Mouse (Mus musculus) bone marrow, adult 2 months (tissue): Measurements from ENCODE around the gene Gm45213. TPM values are rescaled to one million over a fixed set of nuclear protein-coding genes. Genes with fewer than 3 reads are reported as not detected.

Experiments used
- H3K27ac ChIP-seq: fragments of 200-500 bp; 2 replicates; pipeline ENCODE4 v1.5.1; 2012; ENCODE audit warnings: low read depth, mild to moderate bottlenecking, control low read depth, inconsistent platforms, low read length; ENCODE audit not compliant: control insufficient read depth, poor library complexity, insufficient read depth
- H3K4me1 ChIP-seq: fragments of 200-500 bp; 2 replicates; pipeline ENCODE4 v1.6.1; 2011; ENCODE audit warnings: low read length; ENCODE audit not compliant: control insufficient read depth, insufficient read depth
- H3K4me3 ChIP-seq: fragments of 200-500 bp; replicated peaks from 2 replicates; pipeline ENCODE3; 2011; ENCODE audit warnings: mild to moderate bottlenecking, low read depth, low read length, control low read depth; ENCODE audit not compliant: control insufficient read depth
- CTCF ChIP-seq: fragments of 200-500 bp; IDR thresholded peaks from 2 replicates; pipeline ENCODE4 v1.5.1; 2011; ENCODE audit warnings: low read length, control low read depth; ENCODE audit not compliant: control insufficient read depth, insufficient read depth
- POLR2A ChIP-seq: fragments of 200-500 bp; IDR thresholded peaks from 2 replicates; pipeline ENCODE4 v1.6.1; 2011; ENCODE audit warnings: low read depth, mild to moderate bottlenecking, control low read depth, low read length, borderline replicate concordance; ENCODE audit not compliant: control insufficient read depth
- WGBS: fragments of 180-500 bp; shearing (Covaris S2); methylation state at CpG from one replicate; pipeline ENCODE4 v1.1.7; 2018; 5-methylcytosine and 5-hydroxymethylcytosine counted together
- polyA plus RNA-seq: library from polyadenylated mRNA; stranded (reverse); fragments of >200 nt; gene quantifications from 2 replicates; pipeline ENCODE4 v1.2.4, GENCODE M21; 2011; ENCODE audit warnings: low replicate concordance; ENCODE audit not compliant: missing spikeins, insufficient read depth, insufficient read length

Gm45213 gene
- polyA plus RNA-seq, 1 experiment: not detected

DNA sequence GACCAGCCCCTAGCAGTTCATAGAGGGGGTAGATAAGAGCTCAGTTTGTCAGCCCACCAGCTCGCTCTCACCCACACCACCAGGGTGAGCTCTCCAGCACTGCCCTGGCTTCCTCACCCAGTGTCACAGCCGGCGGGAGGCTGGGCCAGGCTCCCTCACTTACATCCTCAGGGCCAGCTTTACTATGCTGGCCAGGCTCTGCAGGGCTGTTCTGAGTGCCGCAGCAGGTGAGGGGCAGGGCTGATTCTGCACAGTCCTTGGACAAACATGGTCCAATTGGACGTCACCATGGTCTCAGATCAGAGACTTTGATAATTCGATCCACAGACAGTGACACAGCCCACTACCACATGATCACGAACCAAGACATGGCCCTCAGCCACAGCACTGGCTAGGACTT is 48.2 kb downstream of the Gm45213 start:
- Histone ChIP-seq H3K4me3 (no peak overlapping the region), H3K27ac (no peak overlapping the region), H3K4me1 (no peaks in the 10 kb centered on the region)
- 80% methylated on average over 7 of the region's 7 CpGs for WGBS
- TF ChIP-seq POLR2A (no peak), CTCF (no peak)

DNA sequence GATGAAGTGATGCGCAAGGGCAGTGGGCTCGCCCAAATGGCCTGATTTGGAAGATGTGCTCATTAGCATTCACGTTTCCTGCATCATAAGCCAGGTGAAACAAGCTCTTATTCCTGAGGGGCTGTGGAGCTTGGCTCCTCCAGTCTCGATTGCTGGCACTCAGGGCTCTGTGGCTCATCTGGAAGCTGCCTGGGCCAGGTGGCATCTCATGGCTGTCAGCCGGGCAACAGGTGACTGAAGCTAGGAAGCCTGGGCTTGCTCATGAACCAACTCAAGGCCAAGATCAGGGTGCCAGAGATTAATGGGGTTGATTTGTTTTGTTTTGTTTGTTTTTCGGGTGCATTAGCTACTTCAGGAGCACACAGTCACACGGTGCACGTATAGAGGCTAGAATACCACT is 49.3 kb downstream of the Gm45213 start:
- Histone ChIP-seq H3K27ac (no peak overlapping the region), H3K4me3 (no peak overlapping the region), H3K4me1 (no peaks in the 10 kb centered on the region)
- 84% methylated on average over 8 of the region's 8 CpGs for WGBS
- TF ChIP-seq CTCF (no peak), POLR2A (no peak)

DNA sequence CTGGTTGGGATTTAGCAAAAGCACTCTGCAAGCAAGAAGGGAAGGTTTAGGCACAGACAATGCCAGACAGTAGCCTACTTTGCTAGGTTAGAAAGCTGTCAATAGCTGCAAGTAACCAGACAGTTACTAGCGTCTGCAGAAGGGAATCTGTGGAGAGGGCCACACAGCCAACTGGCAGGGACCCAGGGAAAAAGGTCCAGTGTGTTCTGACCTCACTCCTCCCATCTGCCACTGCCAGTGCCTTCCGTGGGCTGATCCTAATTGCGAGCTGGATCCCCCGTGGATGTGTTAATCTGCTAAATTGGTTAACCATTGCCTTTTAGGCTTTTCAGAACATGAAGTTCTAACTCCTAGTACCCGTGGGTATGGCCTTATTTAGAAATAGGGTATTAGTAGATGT is 50.7 kb downstream of the Gm45213 start:
- no peak for TF ChIP-seq POLR2A
- TF ChIP-seq CTCF: no peak
- H3K27ac ChIP-seq: no peak overlapping the region
- H3K4me3 ChIP-seq: no peak overlapping the region
- no peaks in the 10 kb centered on the region for H3K4me1 ChIP-seq
- WGBS: 77% methylated on average over 5 of the region's 5 CpGs

DNA sequence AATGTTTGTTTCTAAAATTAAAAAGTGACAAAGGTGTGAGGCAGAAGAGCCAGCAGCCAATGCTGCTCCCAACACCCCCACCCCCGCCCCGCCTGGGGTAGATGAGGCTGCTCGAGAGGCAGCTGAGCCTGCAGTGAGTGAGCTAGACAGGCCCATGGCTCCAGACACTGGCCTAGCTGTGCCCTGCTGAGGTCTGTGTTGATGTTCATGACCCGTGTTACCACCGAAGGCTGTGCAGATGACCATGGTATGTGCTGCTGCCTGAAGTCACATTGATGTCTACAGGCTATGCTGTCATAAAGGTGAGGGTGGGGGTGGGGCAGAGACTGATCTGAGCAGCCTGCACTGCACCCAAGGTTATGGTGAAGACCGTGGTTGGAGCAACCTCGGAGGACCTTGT is 55.4 kb downstream of the Gm45213 start:
- Histone ChIP-seq H3K27ac (no peak overlapping the region), H3K4me1 (no peaks in the 10 kb centered on the region), H3K4me3 (no peak overlapping the region)
- TF ChIP-seq POLR2A (no peak), CTCF (no peak)
- WGBS: 80% methylated on average over 7 of the region's 7 CpGs

DNA sequence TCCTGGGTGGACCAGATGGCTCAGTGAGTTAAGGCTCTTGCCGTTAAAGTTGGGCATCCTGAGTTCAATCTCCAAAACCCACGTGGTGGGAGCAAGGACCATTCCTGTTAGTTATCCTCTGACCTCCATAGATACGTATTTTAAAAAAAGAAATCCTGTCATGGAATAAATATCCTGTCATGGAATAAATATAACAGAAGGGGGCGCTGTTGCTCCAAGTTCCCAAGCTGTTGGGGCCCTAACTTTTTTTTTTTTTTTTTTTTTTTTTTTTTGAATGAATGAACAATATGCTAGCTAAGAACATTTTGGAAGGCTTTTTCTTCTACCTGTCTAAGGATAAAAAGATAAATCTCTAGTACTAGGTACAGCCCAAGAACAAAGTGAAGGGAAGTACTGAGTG is 58.5 kb downstream of the Gm45213 start:
- WGBS: 2% methylated on average over 4 of the region's 4 CpGs
- no peak overlapping the region for H3K4me3 ChIP-seq
- H3K4me1 ChIP-seq: no peaks in the 10 kb centered on the region; the same call in 1 of the 2 replicates
- H3K27ac ChIP-seq: no peak overlapping the region
- TF ChIP-seq POLR2A: no peak

DNA sequence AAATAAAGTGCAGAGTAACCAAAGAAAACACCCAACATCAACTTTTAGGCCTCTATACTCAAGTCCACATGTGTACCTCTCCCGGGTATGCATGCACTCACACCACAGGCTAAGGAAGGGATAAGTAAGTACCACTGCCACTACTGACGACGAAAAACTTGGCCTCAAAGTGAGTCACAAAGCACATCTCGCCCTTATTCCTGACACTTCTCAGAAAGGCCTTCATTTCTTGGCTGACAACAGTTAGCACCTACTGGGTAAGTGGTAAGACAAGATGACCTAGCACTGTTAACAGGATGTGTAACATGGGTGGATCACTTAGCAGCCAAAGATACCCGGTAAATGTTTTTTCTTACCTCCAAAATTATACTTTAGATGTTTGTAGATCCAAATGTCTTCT is 61.1 kb downstream of the Gm45213 start:
- WGBS: 78% methylated on average over 5 of the region's 5 CpGs
- no peak for TF ChIP-seq CTCF
- no peak for TF ChIP-seq POLR2A

DNA sequence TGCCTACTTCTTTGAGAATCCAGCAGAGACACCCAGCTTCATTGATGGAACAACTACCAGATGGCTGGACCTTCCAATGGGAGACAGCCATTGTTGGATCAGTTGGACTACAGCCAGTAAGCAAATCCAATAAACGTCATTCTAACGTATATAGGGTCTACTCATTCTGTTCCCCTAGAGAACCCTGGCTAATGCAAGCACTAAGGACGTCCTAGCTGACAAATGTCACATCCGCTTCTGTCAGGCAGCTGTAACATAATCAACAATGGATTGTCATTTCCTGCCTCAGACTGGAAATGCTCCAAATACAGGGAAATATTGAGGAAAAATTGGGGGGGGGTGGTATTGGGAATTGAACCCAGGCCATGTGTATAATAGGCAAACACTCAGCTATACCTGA is 62.4 kb downstream of the Gm45213 start:
- Histone ChIP-seq H3K4me3 (no peak overlapping the region), H3K4me1 (no peaks in the 10 kb centered on the region; the same call in none of the 2 replicates), H3K27ac (no peak overlapping the region)
- no peak for TF ChIP-seq CTCF
- TF ChIP-seq POLR2A: no peak
- 60% methylated on average over 4 of the region's 4 CpGs for WGBS

More for the DNA sequence above, 61.1 kb downstream of the Gm45213 start:
- Histone ChIP-seq H3K27ac (no peak overlapping the region), H3K4me3 (no peak overlapping the region), H3K4me1 (no peaks in the 10 kb centered on the region; the same call in none of the 2 replicates)

DNA sequence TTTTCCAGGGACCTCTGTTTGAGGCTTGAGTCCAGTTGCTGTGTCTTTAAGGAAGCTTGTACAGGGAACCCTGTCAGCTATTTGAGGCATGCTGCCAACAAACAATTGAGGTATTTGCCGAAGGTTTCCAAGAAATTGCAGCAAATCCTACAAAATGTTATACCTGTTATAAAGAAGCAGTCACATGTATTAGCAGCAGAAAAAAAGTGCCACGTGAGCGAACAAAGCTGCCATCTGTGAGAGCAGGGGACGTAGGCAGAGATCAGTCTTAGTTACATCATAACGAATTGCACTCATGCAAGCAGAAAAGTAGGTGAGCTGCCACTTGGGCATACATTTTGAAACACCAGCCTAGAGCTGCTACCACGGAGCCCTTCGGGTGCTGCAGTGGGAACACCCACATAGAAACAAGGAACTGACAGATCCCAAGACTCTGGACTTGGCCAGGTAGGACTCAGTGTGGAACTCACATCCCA is 63.2 kb downstream of the Gm45213 start:
- Histone ChIP-seq H3K27ac (no peak overlapping the region), H3K4me1 (peaks cover 2% of the 10 kb centered on the region), H3K4me3 (no peak overlapping the region)
- WGBS: 37% methylated on average over 7 of the region's 7 CpGs
- TF ChIP-seq CTCF: no peak
- TF ChIP-seq POLR2A: no peak

DNA sequence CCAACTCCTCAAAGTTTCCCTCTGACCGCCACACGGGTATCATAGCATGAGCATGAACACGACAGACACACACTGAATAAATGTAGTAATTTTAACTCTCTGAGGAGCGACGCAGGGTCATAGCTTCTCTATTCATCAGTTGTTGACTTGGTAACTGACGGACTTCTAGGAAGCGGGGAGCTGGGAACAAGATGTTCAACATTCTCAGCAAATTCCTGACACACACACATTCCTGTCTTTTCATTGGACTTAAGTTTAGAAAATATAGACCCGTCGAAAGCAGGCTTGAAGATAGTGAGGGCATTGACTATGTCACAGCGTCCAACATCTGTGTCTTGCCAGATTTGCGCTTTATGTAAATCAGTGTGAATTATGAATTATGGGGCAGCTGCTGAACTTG is 63.8 kb downstream of the Gm45213 start:
- peaks cover 2% of the 10 kb centered on the region for H3K4me1 ChIP-seq
- H3K4me3 ChIP-seq: no peak overlapping the region
- WGBS: 75% methylated on average over 11 of the region's 11 CpGs
- no peak overlapping the region for H3K27ac ChIP-seq
- TF ChIP-seq CTCF (no peak), POLR2A (no peak)
